Mouse (Mus musculus) hindbrain, postnatal 0 days (tissue): ENCODE data around the gene Bri3bp. TPM values are rescaled to one million over a fixed set of nuclear protein-coding genes. Genes with fewer than 3 reads are reported as not detected.
A peak's percentile ranks its signal among the peaks of the same experiment; 100 is the strongest.
"Not testable (repeated sequence)": the region's sequence is repeated elsewhere in the genome, so short reads cannot be mapped to it uniquely, and the experiment has no call there.

Source experiments
- ATAC-seq: fragments of 200-750 bp; cut with Nextera tagmentation; 2 replicates; pipeline ENCODE4 v1.8.0; 2017; ENCODE audit warnings: mild to moderate bottlenecking, moderate TSS enrichment, moderate library complexity
- DNase-seq: peaks from one replicate; pipeline ENCODE4 v3.0.0-alpha.2; 2015; ENCODE audit warnings: low spot score
- H3K27ac ChIP-seq: fragments of 300-500 bp; sonication (generic); 2 replicates; pipeline ENCODE4 v1.5.1; 2014; ENCODE audit warnings: mild to moderate bottlenecking
- H3K27me3 ChIP-seq: fragments of 300-500 bp; sonication (generic); 2 replicates; pipeline ENCODE4 v1.6.1; 2014; ENCODE audit warnings: low read length, mixed read lengths; ENCODE audit not compliant: insufficient read depth
- H3K36me3 ChIP-seq: fragments of 300-500 bp; sonication (generic); 2 replicates; pipeline ENCODE4 v1.6.1; 2014; ENCODE audit warnings: low read length, mixed read lengths; ENCODE audit not compliant: insufficient read depth
- H3K4me1 ChIP-seq: fragments of 300-500 bp; sonication (generic); 2 replicates; pipeline ENCODE4 v1.6.1; 2014; ENCODE audit warnings: antibody characterized with exemption, low read length, mixed read lengths; ENCODE audit not compliant: insufficient read depth
- H3K4me2 ChIP-seq: fragments of 300-500 bp; sonication (generic); 2 replicates; pipeline ENCODE4 v1.6.1; 2014; ENCODE audit warnings: low read depth, mild to moderate bottlenecking, low read length, moderate library complexity, mixed read lengths
- H3K4me3 ChIP-seq: fragments of 300-500 bp; sonication (generic); 2 replicates; pipeline ENCODE4 v1.5.1; 2014; ENCODE audit warnings: low read length
- H3K9ac ChIP-seq: fragments of 300-500 bp; sonication (generic); replicated peaks from 2 replicates; pipeline ENCODE4 v1.6.1; 2014; ENCODE audit warnings: mild to moderate bottlenecking, low read length, moderate library complexity, mixed read lengths
- H3K9me3 ChIP-seq: fragments of 300-500 bp; sonication (generic); 2 replicates; pipeline ENCODE4 v1.6.1; 2016; ENCODE audit warnings: low read length, mixed read lengths
- CTCF ChIP-seq: IDR thresholded peaks from 2 replicates; pipeline ENCODE4 v1.5.1; 2016; ENCODE audit warnings: antibody characterized with exemption, control low read depth, low read depth
- WGBS: fragments of 180-500 bp; shearing (Covaris S2); extraction: QIAGEN DNeasy Blood & Tissue Kit; methylation state at CpG from one replicate; pipeline ENCODE4 v1.1.7; 2014; 5-methylcytosine and 5-hydroxymethylcytosine counted together
- polyA plus RNA-seq: library from polyadenylated mRNA; unstranded; fragments of >200 nt; fragmentation: Nextera tagmentation; extraction: Ambion mirVana; gene quantifications from 2 replicates; pipeline ENCODE4 v1.2.1, GENCODE M21; 2015
- total RNA-seq: library from RNA; depleted of rRNA; stranded (reverse); fragments of >200 nt; gene quantifications from 2 replicates; pipeline ENCODE4 v1.2.3, GENCODE M21; 2014

Gene Bri3bp
- total and polyA plus RNA-seq, 2 experiments from 2014 or later, result 44.2 to 91.2 TPM

GRCm38 (mm10) chr5:125409348-125410090 is 31.8 kb upstream of the Bri3bp start:
- no peak overlapping the region for H3K9ac ChIP-seq
- H3K4me2 ChIP-seq, result peak overlapping the region; percentile 43
- peaks cover 4% of the 10 kb centered on the region; the same call in 1 of the 2 replicates for H3K36me3 ChIP-seq
- no peak for TF ChIP-seq CTCF
- H3K27me3 ChIP-seq, result no peaks in the 10 kb centered on the region
- ATAC-seq, result peak; percentile 30; the same call in 1 of the 2 replicates
- peaks cover 6% of the 10 kb centered on the region for H3K4me1 ChIP-seq
- peak; percentile 75 for DNase-seq
- WGBS, result 13% methylated on average over 20 of the region's 20 CpGs
- peak overlapping the region; percentile 60 for H3K27ac ChIP-seq
- no peaks in the 10 kb centered on the region for H3K9me3 ChIP-seq
- H3K4me3 ChIP-seq, result peak overlapping the region; percentile 26

- H3K4me3 ChIP-seq, result no peak overlapping the region
- peak; percentile 81 for TF ChIP-seq CTCF
- H3K27ac ChIP-seq, result no peak overlapping the region
- peaks cover 27% of the 10 kb centered on the region for H3K36me3 ChIP-seq
- H3K27me3 ChIP-seq, result no peaks in the 10 kb centered on the region
- H3K9me3 ChIP-seq, result no peaks in the 10 kb centered on the region
- no peak overlapping the region for H3K9ac ChIP-seq
- peaks cover 4% of the 10 kb centered on the region for H3K4me1 ChIP-seq
- H3K4me2 ChIP-seq, result no peak overlapping the region
- 61% methylated on average over 5 of the region's 5 CpGs for WGBS
- DNase-seq, result peak; percentile 74
- ATAC-seq, result no peak
Observed at GRCm38 (mm10) chr5:125411972-125412530, 29.3 kb upstream of the Bri3bp start.

DNA sequence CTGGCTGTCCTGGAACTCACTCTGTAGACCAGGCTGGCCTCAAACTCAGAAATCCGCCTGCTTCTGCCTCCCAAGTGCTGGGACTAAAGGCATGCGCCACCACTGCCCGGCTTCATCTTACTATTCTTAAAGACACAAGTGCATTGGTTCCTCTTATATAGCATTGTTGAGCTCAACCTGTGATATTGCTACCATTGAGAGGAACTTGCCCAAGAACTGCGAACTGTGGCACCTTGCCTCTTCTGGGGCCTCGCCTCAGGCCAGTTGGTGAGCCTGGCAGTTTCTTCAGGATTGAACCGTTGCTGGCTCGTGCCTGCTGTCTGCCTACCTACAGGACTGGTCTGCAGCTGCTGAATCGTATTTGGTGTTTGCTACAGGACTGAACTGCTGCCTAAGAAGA is 28.8 kb upstream of the Bri3bp start:
- not testable (repeated sequence) for H3K27ac ChIP-seq, H3K4me2 ChIP-seq, H3K4me1 ChIP-seq, H3K9me3 ChIP-seq, H3K4me3 ChIP-seq, H3K27me3 ChIP-seq, H3K9ac ChIP-seq, DNase-seq, ATAC-seq
- peaks cover 28% of the 10 kb centered on the region for H3K36me3 ChIP-seq
- 84% methylated on average over 8 of the region's 8 CpGs for WGBS

DNA sequence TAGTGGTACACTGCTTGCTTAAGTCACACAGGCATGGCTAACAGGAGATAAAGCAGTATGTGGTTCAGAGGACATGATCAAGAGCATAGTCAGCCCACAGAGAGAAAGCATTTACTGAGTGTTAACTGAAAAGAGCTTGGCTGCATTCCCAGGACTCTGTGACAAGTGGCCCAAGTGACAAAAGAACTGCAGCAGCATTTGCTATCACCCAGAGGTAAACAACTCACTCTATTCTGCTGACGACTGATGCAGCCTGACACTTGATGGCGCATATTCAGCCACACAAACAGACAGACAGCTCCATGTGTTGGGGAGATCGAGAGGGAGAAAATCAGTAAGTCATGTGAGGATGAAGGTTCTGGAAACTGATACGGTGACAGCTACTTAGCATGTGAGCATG is 27.6 kb upstream of the Bri3bp start:
- H3K36me3 ChIP-seq, result peaks cover 40% of the 10 kb centered on the region
- H3K4me1 ChIP-seq, result no peaks in the 10 kb centered on the region
- H3K27me3 ChIP-seq, result no peaks in the 10 kb centered on the region
- 68% methylated on average over 4 of the region's 4 CpGs for WGBS
- no peak for DNase-seq
- H3K9me3 ChIP-seq, result no peaks in the 10 kb centered on the region
- H3K27ac ChIP-seq, result no peak overlapping the region
- TF ChIP-seq CTCF, result no peak
- H3K4me2 ChIP-seq, result no peak overlapping the region
- no peak for ATAC-seq
- no peak overlapping the region for H3K9ac ChIP-seq
- no peak overlapping the region for H3K4me3 ChIP-seq

GRCm38 (mm10) chr5:125416183-125416582 is 25.2 kb upstream of the Bri3bp start:
- TF ChIP-seq CTCF, result no peak
- ATAC-seq, result no peak
- no peaks in the 10 kb centered on the region for H3K4me1 ChIP-seq
- no peak for DNase-seq
- peaks cover 61% of the 10 kb centered on the region for H3K36me3 ChIP-seq
- no peak overlapping the region for H3K27ac ChIP-seq
- 96% methylated on average over 8 of the region's 8 CpGs for WGBS
- no peak overlapping the region for H3K4me3 ChIP-seq
- no peak overlapping the region for H3K9ac ChIP-seq
- no peaks in the 10 kb centered on the region for H3K9me3 ChIP-seq
- H3K4me2 ChIP-seq, result no peak overlapping the region
- H3K27me3 ChIP-seq, result no peaks in the 10 kb centered on the region

DNA sequence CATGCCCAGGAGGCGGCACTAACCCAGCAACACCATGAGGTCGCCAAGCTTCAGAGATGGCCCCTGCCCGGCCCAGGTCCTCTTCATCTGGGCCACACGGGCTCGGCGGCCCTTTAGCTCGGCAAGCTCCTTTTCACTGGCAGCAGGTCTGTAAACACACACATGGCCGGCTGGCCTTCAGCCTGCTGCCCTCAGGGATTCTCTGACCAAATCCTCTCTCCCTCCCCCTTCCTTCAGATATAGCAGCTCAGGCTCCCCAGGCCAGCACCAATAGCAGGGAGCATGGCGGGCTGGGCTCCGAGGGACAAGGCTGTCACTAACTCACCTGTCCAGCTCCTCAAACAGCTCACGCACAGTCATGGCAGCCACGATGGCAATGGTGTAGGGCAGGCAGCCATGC is 22.7 kb upstream of the Bri3bp start:
- H3K9me3 ChIP-seq, result no peaks in the 10 kb centered on the region
- no peak overlapping the region; the same call in 1 of the 2 replicates for H3K27ac ChIP-seq
- H3K4me1 ChIP-seq, result no peaks in the 10 kb centered on the region
- no peak overlapping the region for H3K9ac ChIP-seq
- no peak overlapping the region for H3K4me2 ChIP-seq
- DNase-seq (no peak), ATAC-seq (no peak)
- peaks cover 82% of the 10 kb centered on the region for H3K36me3 ChIP-seq
- H3K4me3 ChIP-seq, result no peak overlapping the region
- H3K27me3 ChIP-seq, result no peaks in the 10 kb centered on the region
- 79% methylated on average over 12 of the region's 12 CpGs for WGBS
- TF ChIP-seq CTCF, result no peak

GRCm38 (mm10) chr5:125419124-125419523 is 22.2 kb upstream of the Bri3bp start:
- H3K36me3 ChIP-seq, result peaks cover 84% of the 10 kb centered on the region
- DNase-seq (no peak), ATAC-seq (no peak)
- no peaks in the 10 kb centered on the region for H3K4me1 ChIP-seq
- TF ChIP-seq CTCF, result no peak
- no peak overlapping the region for H3K9ac ChIP-seq
- H3K9me3 ChIP-seq, result no peaks in the 10 kb centered on the region
- WGBS, result 73% methylated on average over 11 of the region's 11 CpGs
- no peak overlapping the region for H3K4me3 ChIP-seq
- H3K27ac ChIP-seq, result no peak overlapping the region; the same call in 1 of the 2 replicates
- no peak overlapping the region for H3K4me2 ChIP-seq
- no peaks in the 10 kb centered on the region for H3K27me3 ChIP-seq
